ENCODE assay signal across 8 mouse cellular contexts in the genomic region with DNA sequence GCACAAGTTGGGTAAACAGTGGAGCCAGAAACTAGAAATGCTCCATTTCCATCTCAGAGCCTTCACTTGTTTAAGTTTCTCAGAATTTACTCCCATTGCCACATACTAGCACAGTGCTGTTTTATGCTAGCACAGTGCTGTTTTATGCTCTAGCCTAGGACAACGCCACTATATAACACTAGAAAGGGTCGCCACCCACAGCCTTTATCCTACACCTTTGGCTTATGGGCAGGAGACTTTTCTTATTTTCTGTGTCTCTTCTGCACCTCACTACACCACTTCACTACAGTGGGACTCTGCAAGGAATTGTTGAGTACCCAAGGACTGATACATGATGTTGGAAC. TPM values are rescaled to one million over a fixed set of nuclear protein-coding genes. Genes with fewer than 3 reads are reported as not detected.
DNase-seq lines count a peak whose midpoint lies in the region; ATAC-seq and TF ChIP-seq lines count a peak whose summit lies in the region.
"Had no signal": no experiment of that assay in that cellular context is flagged by ENCODE, and none has a peak within 500 bp of the region (broad histone marks: within the 10 kb centered on the region; RNA-seq: fewer than 3 reads in every experiment).

No protein-coding gene starts in this region.

- no peak for TF ChIP-seq CTCF in lung, postnatal 0 days (IDR thresholded peaks at IDR 0.05)

- DNase-seq in lung, postnatal 0 days (ENCODE audit: low spot score) = no peak
- no peak for DNase-seq in lung, postnatal 10 days
- DNase-seq in limb, embryonic 14.5 days (ENCODE audit: low spot score) = no peak
- DNase-seq in gastrocnemius, postnatal 25 days = no peak

- H3K27ac ChIP-seq in lung, postnatal 0 days (ENCODE audit: low read length) = peak overlapping the region; percentile 81
- H3K27ac ChIP-seq in limb, embryonic 14.5 days (replicated peaks; ENCODE audit: low read depth, low read length) = no peak overlapping the region
- H3K27ac ChIP-seq in stomach, embryonic 16.5 days (ENCODE audit: low read length) = peak overlapping the region; percentile 85

- no peak for TF ChIP-seq EP300 in lung, postnatal 0 days (IDR thresholded peaks at IDR 0.05)

- no peak overlapping the region; the same call in 1 of the 2 replicates for H3K9ac ChIP-seq in lung, postnatal 0 days (replicated peaks; ENCODE audit: low read depth)
- no peak overlapping the region for H3K9ac ChIP-seq in limb, embryonic 14.5 days (ENCODE audit: low read depth, low read length, severe bottlenecking)
- no peak overlapping the region for H3K9ac ChIP-seq in stomach, embryonic 16.5 days (ENCODE audit: low read length)

- no peaks in the 10 kb centered on the region for H3K4me1 ChIP-seq in lung, postnatal 0 days (ENCODE audit: insufficient read depth, low read depth, low read length)
- peaks cover 5% of the 10 kb centered on the region; the same call in 1 of the 2 replicates for H3K4me1 ChIP-seq in limb, embryonic 14.5 days (ENCODE audit: control insufficient read depth, insufficient read depth, low read length)
- H3K4me1 ChIP-seq in stomach, embryonic 16.5 days (ENCODE audit: control insufficient read depth, insufficient read depth, low read length) = peaks cover 7% of the 10 kb centered on the region; the same call in 1 of the 2 replicates

- H3K36me3 ChIP-seq in lung, postnatal 0 days (ENCODE audit: insufficient read depth, low read length) = peaks cover 17% of the 10 kb centered on the region; the same call in 1 of the 2 replicates
- peaks cover 26% of the 10 kb centered on the region for H3K36me3 ChIP-seq in limb, embryonic 14.5 days (ENCODE audit: control insufficient read depth, insufficient read depth, low read length)
- H3K36me3 ChIP-seq in stomach, embryonic 16.5 days (ENCODE audit: control insufficient read depth, insufficient read depth, low read length) = peaks cover 19% of the 10 kb centered on the region

- WGBS in lung, postnatal 0 days = 76% methylated on average over 2 of the region's 2 CpGs
- 89% methylated on average over 2 of the region's 2 CpGs for WGBS in limb, embryonic 14.5 days
- 71% methylated on average over 2 of the region's 2 CpGs for WGBS in stomach, embryonic 16.5 days

- ATAC-seq in lung, postnatal 0 days = no peak
- ATAC-seq in erythroid progenitor cell, adult 5-6 weeks (replicated peaks; ENCODE audit: low FRiP score, poor library complexity, severe bottlenecking) = peak; percentile 22
- ATAC-seq in limb, embryonic 14.5 days (ENCODE audit: low FRiP score, low read depth) = no peak
- no peak for ATAC-seq in stomach, embryonic 16.5 days (ENCODE audit: insufficient read depth, low FRiP score)
- no peak; the same call in 1 of the 2 replicates for ATAC-seq in monocyte, adult 5-6 weeks (replicated peaks; ENCODE audit: insufficient number of reproducible peaks, low FRiP score, low TSS enrichment, poor library complexity, severe bottlenecking)

- H3K9me3 ChIP-seq in lung, postnatal 0 days (ENCODE audit: low read length) = no peaks in the 10 kb centered on the region
- no peaks in the 10 kb centered on the region for H3K9me3 ChIP-seq in limb, embryonic 14.5 days (ENCODE audit: control insufficient read depth, low read length)
- no peaks in the 10 kb centered on the region for H3K9me3 ChIP-seq in stomach, embryonic 16.5 days (replicated peaks; ENCODE audit: control insufficient read depth, low read length)

- H3K4me2 ChIP-seq in lung, postnatal 0 days (replicated peaks; ENCODE audit: low read depth, low read length) = peak overlapping the region; percentile 66
- H3K4me2 ChIP-seq in limb, embryonic 14.5 days (replicated peaks; ENCODE audit: low read depth, low read length, severe bottlenecking) = peak overlapping the region; percentile 56
- peak overlapping the region; percentile 48 for H3K4me2 ChIP-seq in stomach, embryonic 16.5 days (ENCODE audit: low read depth, low read length)

- TF ChIP-seq POLR2A in limb, embryonic 14.5 days (IDR thresholded peaks at IDR 0.05; ENCODE audit: borderline replicate concordance, extremely low read depth, insufficient read depth, insufficient read length) = no peak

- peak overlapping the region; percentile 72 for H3K4me3 ChIP-seq in lung, postnatal 0 days (ENCODE audit: low read depth, low read length)
- peak overlapping the region; percentile 71 for H3K4me3 ChIP-seq in limb, embryonic 14.5 days (replicated peaks; ENCODE audit: low read length)
- H3K4me3 ChIP-seq in stomach, embryonic 16.5 days (replicated peaks; ENCODE audit: low read length) = peak overlapping the region; percentile 67

- H3K27me3 ChIP-seq in lung, postnatal 0 days (replicated peaks; ENCODE audit: insufficient read depth, low read length) = no peaks in the 10 kb centered on the region
- H3K27me3 ChIP-seq in limb, embryonic 14.5 days (ENCODE audit: control insufficient read depth, insufficient read depth, low read length) = no peaks in the 10 kb centered on the region
- H3K27me3 ChIP-seq in stomach, embryonic 16.5 days (ENCODE audit: control insufficient read depth, insufficient read depth, low read length) = no peaks in the 10 kb centered on the region

RNA-seq across cellular contexts. Expression of gene Rpl7l1, which starts 0.7 kb away (rescaled TPM):
- polyA plus RNA-seq in lung, postnatal 0 days (2015; fragmentation: Nextera tagmentation; extraction: Ambion mirVana) = 83.2 and 83.7 TPM in 2 replicates
- 29.9 and 35.6 TPM in 2 replicates for total RNA-seq in erythroid progenitor cell, adult 5-6 weeks (2015; ENCODE audit: low replicate concordance)
- 25.2 and 69.6 TPM in 2 replicates for total RNA-seq in erythroid progenitor cell, adult 5-6 weeks (2017; ENCODE audit: low replicate concordance)
- 69.8 and 101 TPM in 2 replicates for polyA plus RNA-seq in limb, embryonic 14.5 days (2012; rRNA removed)
- 126 and 131 TPM in 2 replicates for polyA plus RNA-seq in limb, embryonic 14.5 days (2014; fragmentation: Nextera tagmentation; extraction: Ambion mirVana)
- polyA plus RNA-seq in stomach, embryonic 16.5 days (2015; fragmentation: Nextera tagmentation; extraction: Ambion mirVana) = 151 and 155 TPM in 2 replicates
- 87.5 to 121 TPM (median 88.0 TPM) in 3 replicates for total RNA-seq in monocyte, adult 5-6 weeks (2017)
- total RNA-seq in gastrocnemius, postnatal 25 days (2021) = 10 to 100 TPM; 42.6 to 50.4 TPM

RNA-seq across cellular contexts. Expression of gene 2310039H08Rik, which starts 10.8 kb away (rescaled TPM):
- 73.9 and 80.1 TPM in 2 replicates for polyA plus RNA-seq in lung, postnatal 0 days (2015; fragmentation: Nextera tagmentation; extraction: Ambion mirVana)
- 7.2 and 15.1 TPM in 2 replicates for total RNA-seq in erythroid progenitor cell, adult 5-6 weeks (2015; ENCODE audit: low replicate concordance)
- total RNA-seq in erythroid progenitor cell, adult 5-6 weeks (2017; ENCODE audit: low replicate concordance) = 1.8 and 4.2 TPM in 2 replicates
- 85.4 and 110 TPM in 2 replicates for polyA plus RNA-seq in limb, embryonic 14.5 days (2012; rRNA removed)
- 82.7 and 106 TPM in 2 replicates for polyA plus RNA-seq in limb, embryonic 14.5 days (2014; fragmentation: Nextera tagmentation; extraction: Ambion mirVana)
- 76.2 and 83.8 TPM in 2 replicates for polyA plus RNA-seq in stomach, embryonic 16.5 days (2015; fragmentation: Nextera tagmentation; extraction: Ambion mirVana)
- total RNA-seq in monocyte, adult 5-6 weeks (2017) = 4.2 to 8.7 TPM (median 4.2 TPM) in 3 replicates
- 10 to 100 TPM; 34.9 to 35.0 TPM for total RNA-seq in gastrocnemius, postnatal 25 days (2021)

RNA-seq across cellular contexts. Expression of gene Ptcra, which starts 19.7 kb away (rescaled TPM):
- polyA plus RNA-seq in lung, postnatal 0 days (2015; fragmentation: Nextera tagmentation; extraction: Ambion mirVana) = 0.14 TPM in 1 of 2 replicates, not detected in the other
- not detected in 2 replicates for total RNA-seq in erythroid progenitor cell, adult 5-6 weeks (2015; ENCODE audit: low replicate concordance)
- not detected in 2 replicates for total RNA-seq in erythroid progenitor cell, adult 5-6 weeks (2017; ENCODE audit: low replicate concordance)
- 0.20 and 0.30 TPM in 2 replicates for polyA plus RNA-seq in limb, embryonic 14.5 days (2012; rRNA removed)
- polyA plus RNA-seq in limb, embryonic 14.5 days (2014; fragmentation: Nextera tagmentation; extraction: Ambion mirVana) = 0.19 and 0.57 TPM in 2 replicates
- 0.17 TPM in 1 of 2 replicates, not detected in the other for polyA plus RNA-seq in stomach, embryonic 16.5 days (2015; fragmentation: Nextera tagmentation; extraction: Ambion mirVana)
- 0.38 TPM in 1 of 3 replicates, not detected in the others for total RNA-seq in monocyte, adult 5-6 weeks (2017)
- total RNA-seq in gastrocnemius, postnatal 25 days (2021) = not detected
- total RNA-seq: liver, adult 2 months had no signal

RNA-seq across cellular contexts. Expression of gene Cnpy3, which starts 31.2 kb away (rescaled TPM):
- polyA plus RNA-seq in lung, postnatal 0 days (2015; fragmentation: Nextera tagmentation; extraction: Ambion mirVana) = 44.1 and 47.0 TPM in 2 replicates
- total RNA-seq in erythroid progenitor cell, adult 5-6 weeks (2015; ENCODE audit: low replicate concordance) = 3.4 and 3.6 TPM in 2 replicates
- total RNA-seq in erythroid progenitor cell, adult 5-6 weeks (2017; ENCODE audit: low replicate concordance) = 7.2 and 7.7 TPM in 2 replicates
- 67.3 and 68.2 TPM in 2 replicates for polyA plus RNA-seq in limb, embryonic 14.5 days (2012; rRNA removed)
- 64.0 and 69.3 TPM in 2 replicates for polyA plus RNA-seq in limb, embryonic 14.5 days (2014; fragmentation: Nextera tagmentation; extraction: Ambion mirVana)
- polyA plus RNA-seq in stomach, embryonic 16.5 days (2015; fragmentation: Nextera tagmentation; extraction: Ambion mirVana) = 70.7 and 74.0 TPM in 2 replicates
- 88.2 to 109 TPM (median 106 TPM) in 3 replicates for total RNA-seq in monocyte, adult 5-6 weeks (2017)
- 10 to 100 TPM in 1 of 2 experiments, 1 to 10 TPM in 1; 8.3 to 11.8 TPM for total RNA-seq in gastrocnemius, postnatal 25 days (2021)

RNA-seq across cellular contexts. Expression of gene Gnmt, which starts 54.2 kb away (rescaled TPM):
- polyA plus RNA-seq in lung, postnatal 0 days (2015; fragmentation: Nextera tagmentation; extraction: Ambion mirVana) = 13.0 and 14.9 TPM in 2 replicates
- not detected in 2 replicates for total RNA-seq in erythroid progenitor cell, adult 5-6 weeks (2015; ENCODE audit: low replicate concordance)
- total RNA-seq in erythroid progenitor cell, adult 5-6 weeks (2017; ENCODE audit: low replicate concordance) = not detected in 2 replicates
- polyA plus RNA-seq in limb, embryonic 14.5 days (2012; rRNA removed) = 0.77 and 1.1 TPM in 2 replicates
- 0.46 and 0.78 TPM in 2 replicates for polyA plus RNA-seq in limb, embryonic 14.5 days (2014; fragmentation: Nextera tagmentation; extraction: Ambion mirVana)
- 17.1 and 21.8 TPM in 2 replicates for polyA plus RNA-seq in stomach, embryonic 16.5 days (2015; fragmentation: Nextera tagmentation; extraction: Ambion mirVana)
- 2.2 to 3.4 TPM (median 3.1 TPM) in 3 replicates for total RNA-seq in monocyte, adult 5-6 weeks (2017)
- total RNA-seq in gastrocnemius, postnatal 25 days (2021) = 1 to 10 TPM; 1.1 to 1.2 TPM
